Mouse (Mus musculus) midbrain, embryonic 13.5 days (tissue): ENCODE data around the gene Pik3ap1. TPM values are rescaled to one million over a fixed set of nuclear protein-coding genes. Genes with fewer than 3 reads are reported as not detected.

Source experiments
- ATAC-seq: fragments of 200-750 bp; cut with Nextera tagmentation; 2 replicates; pipeline ENCODE4 v1.8.0; 2017; ENCODE audit warnings: mild to moderate bottlenecking, moderate TSS enrichment, moderate library complexity
- H3K27ac ChIP-seq: fragments of 300-500 bp; sonication (generic); 2 replicates; pipeline ENCODE4 v1.5.1; 2015; ENCODE audit warnings: inconsistent platforms, mild to moderate bottlenecking, moderate library complexity
- H3K27me3 ChIP-seq: fragments of 300-500 bp; sonication (generic); 2 replicates; pipeline ENCODE4 v1.6.1; 2015; ENCODE audit warnings: mild to moderate bottlenecking, inconsistent platforms
- H3K36me3 ChIP-seq: fragments of 300-500 bp; sonication (generic); 2 replicates; pipeline ENCODE4 v1.6.1; 2015; ENCODE audit warnings: mild to moderate bottlenecking, inconsistent platforms
- H3K4me1 ChIP-seq: fragments of 300-500 bp; sonication (generic); replicated peaks from 2 replicates; pipeline ENCODE4 v1.6.1; 2015; ENCODE audit warnings: inconsistent platforms
- H3K4me2 ChIP-seq: fragments of 300-500 bp; sonication (generic); replicated peaks from 2 replicates; pipeline ENCODE4 v1.6.1; 2015; ENCODE audit warnings: moderate library complexity, mild to moderate bottlenecking, inconsistent platforms
- H3K4me3 ChIP-seq: fragments of 300-500 bp; sonication (generic); replicated peaks from 2 replicates; pipeline ENCODE4 v1.5.1; 2015; ENCODE audit warnings: mild to moderate bottlenecking, inconsistent platforms
- H3K9ac ChIP-seq: fragments of 300-500 bp; sonication (generic); replicated peaks from 2 replicates; pipeline ENCODE4 v1.6.1; 2015; ENCODE audit warnings: mild to moderate bottlenecking, inconsistent platforms
- H3K9me3 ChIP-seq: fragments of 300-500 bp; sonication (generic); 2 replicates; pipeline ENCODE4 v1.6.1; 2016; ENCODE audit warnings: mild to moderate bottlenecking, inconsistent platforms
- WGBS: fragments of 180-500 bp; shearing (Covaris S2); methylation state at CpG from one replicate; pipeline ENCODE4 v1.1.7; 2015; 5-methylcytosine and 5-hydroxymethylcytosine counted together
- polyA plus RNA-seq: library from polyadenylated mRNA; unstranded; fragments of >200 nt; fragmentation: Nextera tagmentation; extraction: Ambion mirVana; gene quantifications from 2 replicates; pipeline ENCODE4 v1.2.1, GENCODE M21; 2015

Pik3ap1 gene
- polyA plus RNA-seq, 1 experiment from 2014 or later: 1.4 TPM

DNA sequence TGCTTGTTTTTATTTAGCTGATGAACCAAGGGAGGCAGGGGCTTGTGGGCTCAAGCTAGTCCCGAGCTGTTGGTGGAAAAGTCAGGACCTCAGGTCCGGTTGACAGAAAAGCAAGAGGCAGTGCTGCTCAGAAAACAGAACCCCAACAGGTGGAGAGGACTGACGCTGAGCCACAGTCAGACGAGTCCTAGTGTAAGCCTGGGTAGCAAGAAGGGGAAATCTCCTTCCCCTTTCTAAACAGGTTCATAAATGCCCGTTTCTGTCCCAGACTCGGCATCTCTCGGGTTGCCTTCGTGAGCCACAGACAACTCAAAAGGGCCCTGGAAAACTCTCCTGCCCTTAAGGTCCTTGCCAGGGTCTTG is 40.3 kb downstream of the Pik3ap1 start:
- Histone ChIP-seq H3K36me3 (no peaks in the 10 kb centered on the region), H3K9me3 (no peaks in the 10 kb centered on the region), H3K9ac (no peak overlapping the region), H3K27me3 (no peaks in the 10 kb centered on the region), H3K4me3 (no peak overlapping the region), H3K4me2 (no peak overlapping the region), H3K27ac (no peak overlapping the region), H3K4me1 (0 out of 2 replicates have a peak, but pooled peaks cover 3% of the 10 kb centered on the region)
- WGBS: 87% methylated on average over 8 of the region's 8 CpGs
- no peak for ATAC-seq

- H3K4me1 ChIP-seq: 0 out of 2 replicates have a peak, but pooled peaks cover 3% of the 10 kb centered on the region
- no peak overlapping the region for H3K4me2 ChIP-seq
- WGBS: 82% methylated on average over 6 of the region's 6 CpGs
- no peaks in the 10 kb centered on the region for H3K27me3 ChIP-seq
- H3K9me3 ChIP-seq: no peaks in the 10 kb centered on the region
- H3K36me3 ChIP-seq: no peaks in the 10 kb centered on the region
- ATAC-seq: no peak
- H3K27ac ChIP-seq: no peak overlapping the region
- H3K9ac ChIP-seq: no peak overlapping the region
- H3K4me3 ChIP-seq: no peak overlapping the region
Observed at GRCm38 (mm10) chr19:41342592-41343090, 42.3 kb downstream of the Pik3ap1 start.

GRCm38 (mm10) chr19:41341677-41342076 is 43.2 kb downstream of the Pik3ap1 start:
- no peaks in the 10 kb centered on the region for H3K36me3 ChIP-seq
- 0 out of 2 replicates have a peak, but pooled peaks cover 3% of the 10 kb centered on the region for H3K4me1 ChIP-seq
- ATAC-seq: no peak
- H3K27me3 ChIP-seq: no peaks in the 10 kb centered on the region
- H3K9me3 ChIP-seq: no peaks in the 10 kb centered on the region
- H3K4me2 ChIP-seq: no peak overlapping the region
- 77% methylated on average over 5 of the region's 5 CpGs for WGBS
- no peak overlapping the region for H3K4me3 ChIP-seq
- no peak overlapping the region for H3K27ac ChIP-seq
- H3K9ac ChIP-seq: no peak overlapping the region

DNA sequence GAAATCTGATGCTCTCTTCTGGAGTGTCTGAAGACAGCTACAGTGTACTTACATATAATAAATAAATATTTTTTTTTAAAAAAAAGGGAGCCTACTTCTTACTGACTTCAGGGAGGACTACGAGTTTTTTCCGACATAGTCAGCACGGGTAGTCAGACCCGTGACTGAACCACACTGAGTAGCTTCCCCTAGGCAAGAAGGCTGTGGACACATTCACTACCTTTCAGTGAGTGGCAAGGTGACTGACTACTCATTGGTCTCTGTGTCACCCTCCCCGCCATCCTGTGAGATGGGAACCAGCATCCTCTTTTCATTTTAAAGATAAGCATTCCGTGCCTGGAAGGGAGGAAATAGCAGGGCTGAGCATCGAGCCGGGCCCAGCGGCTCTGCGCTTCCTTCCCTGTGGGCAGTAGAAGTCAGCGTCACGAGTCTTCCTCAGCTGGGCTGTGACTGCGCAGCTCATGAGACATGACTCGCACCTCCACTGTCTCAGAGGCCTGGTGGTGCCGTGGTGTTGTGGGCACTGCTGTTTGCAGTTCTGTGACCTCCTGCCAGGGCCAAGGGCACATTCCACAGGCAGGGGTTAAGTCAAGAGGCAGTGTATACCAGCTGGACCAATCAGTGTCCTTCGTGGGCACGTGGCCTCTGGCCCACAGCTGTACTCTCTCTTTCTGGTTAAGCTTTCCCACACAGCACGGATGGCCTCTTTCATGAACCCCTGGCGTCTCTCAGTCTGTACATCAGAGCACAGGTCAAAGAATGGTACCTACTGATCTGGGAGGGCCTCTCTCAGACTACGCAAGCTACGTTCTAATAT is 45.7 kb downstream of the Pik3ap1 start:
- Histone ChIP-seq H3K9me3 (no peaks in the 10 kb centered on the region), H3K27ac (no peak overlapping the region)
- WGBS: 79% methylated on average over 21 of the region's 21 CpGs

DNA sequence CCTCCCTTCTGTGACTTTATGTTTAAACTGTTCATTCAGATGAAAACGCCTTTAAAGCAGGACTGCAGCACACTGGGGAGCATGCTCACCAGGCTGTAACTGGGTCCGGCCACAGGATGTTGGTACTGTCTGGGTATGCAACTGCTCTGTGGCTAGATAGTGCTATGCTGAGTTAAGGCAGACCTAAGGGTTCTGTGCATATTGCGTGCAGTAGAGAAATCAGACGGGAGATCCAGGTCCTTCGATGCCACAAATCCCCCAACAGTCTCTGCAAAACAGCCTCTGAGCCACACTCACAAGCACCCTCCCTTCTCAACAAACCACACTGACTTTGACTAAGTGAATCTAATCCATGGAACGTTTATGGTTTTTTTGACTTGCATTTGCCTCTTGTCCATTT is 46.5 kb downstream of the Pik3ap1 start:
- no peaks in the 10 kb centered on the region for H3K4me1 ChIP-seq
- 89% methylated on average over 6 of the region's 6 CpGs for WGBS
- H3K27me3 ChIP-seq: no peaks in the 10 kb centered on the region
- ATAC-seq: no peak
- H3K27ac ChIP-seq: no peak overlapping the region
- no peaks in the 10 kb centered on the region for H3K36me3 ChIP-seq
- no peak overlapping the region for H3K4me3 ChIP-seq
- H3K9ac ChIP-seq: no peak overlapping the region
- no peak overlapping the region for H3K4me2 ChIP-seq
- no peaks in the 10 kb centered on the region for H3K9me3 ChIP-seq

More for the DNA sequence above, 45.7 kb downstream of the Pik3ap1 start:
- H3K36me3 ChIP-seq: no peaks in the 10 kb centered on the region
- H3K27me3 ChIP-seq: no peaks in the 10 kb centered on the region
- no peaks in the 10 kb centered on the region for H3K4me1 ChIP-seq
- no peak overlapping the region for H3K4me2 ChIP-seq
- H3K4me3 ChIP-seq: no peak overlapping the region
- ATAC-seq: no peak
- H3K9ac ChIP-seq: no peak overlapping the region

GRCm38 (mm10) chr19:41335721-41336120 is 49.2 kb downstream of the Pik3ap1 start:
- WGBS: 93% methylated on average over 3 of the region's 3 CpGs

GRCm38 (mm10) chr19:41332986-41333385 is 51.9 kb downstream of the Pik3ap1 start:
- WGBS: 81% methylated on average over 8 of the region's 8 CpGs
- H3K27me3 ChIP-seq: no peaks in the 10 kb centered on the region
- H3K9me3 ChIP-seq: no peaks in the 10 kb centered on the region
- ATAC-seq: no peak
- 0 out of 2 replicates have a peak, but pooled peaks cover 2% of the 10 kb centered on the region for H3K4me1 ChIP-seq
- no peak overlapping the region for H3K4me2 ChIP-seq
- no peak overlapping the region for H3K4me3 ChIP-seq
- no peak overlapping the region for H3K9ac ChIP-seq
- H3K27ac ChIP-seq: no peak overlapping the region
- no peaks in the 10 kb centered on the region for H3K36me3 ChIP-seq

More at GRCm38 (mm10) chr19:41335721-41336120, 49.2 kb downstream of the Pik3ap1 start:
- Histone ChIP-seq H3K4me1 (no peaks in the 10 kb centered on the region), H3K27ac (no peak overlapping the region), H3K4me3 (no peak overlapping the region), H3K4me2 (no peak overlapping the region), H3K9me3 (no peaks in the 10 kb centered on the region), H3K27me3 (no peaks in the 10 kb centered on the region), H3K36me3 (no peaks in the 10 kb centered on the region), H3K9ac (no peak overlapping the region)
- ATAC-seq: no peak

DNA sequence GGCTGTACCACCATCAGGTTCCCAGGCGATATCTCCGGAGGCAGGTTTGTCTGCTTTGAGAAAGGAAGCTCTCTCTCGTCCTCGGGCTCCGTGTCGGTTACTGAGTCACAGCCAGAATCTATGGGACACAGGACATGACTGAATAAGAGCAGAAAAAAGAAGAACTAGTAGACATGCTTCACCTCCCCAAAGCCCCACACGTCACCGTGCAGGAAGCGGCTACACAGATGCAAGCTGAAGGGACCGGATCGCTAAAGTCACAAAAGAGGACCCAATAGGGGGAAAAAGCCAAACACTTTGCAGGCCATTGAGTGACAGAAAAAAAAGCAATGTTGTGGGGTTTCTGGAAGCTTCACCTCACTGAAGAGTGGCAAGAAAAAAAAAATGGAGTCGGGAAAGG is 52.7 kb downstream of the Pik3ap1 start:
- Histone ChIP-seq H3K4me1 (0 out of 2 replicates have a peak, but pooled peaks cover 2% of the 10 kb centered on the region), H3K27me3 (no peaks in the 10 kb centered on the region), H3K4me2 (no peak overlapping the region), H3K27ac (no peak overlapping the region), H3K4me3 (no peak overlapping the region), H3K9me3 (no peaks in the 10 kb centered on the region), H3K9ac (no peak overlapping the region), H3K36me3 (no peaks in the 10 kb centered on the region)
- WGBS: 91% methylated on average over 12 of the region's 12 CpGs
- no peak for ATAC-seq

GRCm38 (mm10) chr19:41330401-41330800 is 54.5 kb downstream of the Pik3ap1 start:
- no peak overlapping the region for H3K9ac ChIP-seq
- H3K4me1 ChIP-seq: 0 out of 2 replicates have a peak, but pooled peaks cover 2% of the 10 kb centered on the region
- H3K9me3 ChIP-seq: no peaks in the 10 kb centered on the region
- H3K36me3 ChIP-seq: no peaks in the 10 kb centered on the region
- H3K4me2 ChIP-seq: no peak overlapping the region
- H3K27me3 ChIP-seq: no peaks in the 10 kb centered on the region
- H3K4me3 ChIP-seq: no peak overlapping the region
- 53% methylated on average over 7 of the region's 7 CpGs for WGBS
- no peak for ATAC-seq
- no peak overlapping the region for H3K27ac ChIP-seq

GRCm38 (mm10) chr19:41329961-41330360 is 54.9 kb downstream of the Pik3ap1 start:
- no peak for ATAC-seq
- Histone ChIP-seq H3K36me3 (no peaks in the 10 kb centered on the region), H3K4me2 (no peak overlapping the region), H3K27me3 (no peaks in the 10 kb centered on the region), H3K27ac (no peak overlapping the region), H3K9me3 (no peaks in the 10 kb centered on the region), H3K9ac (no peak overlapping the region), H3K4me3 (no peak overlapping the region), H3K4me1 (0 out of 2 replicates have a peak, but pooled peaks cover 2% of the 10 kb centered on the region)
- WGBS: 94% methylated on average over 7 of the region's 7 CpGs

DNA sequence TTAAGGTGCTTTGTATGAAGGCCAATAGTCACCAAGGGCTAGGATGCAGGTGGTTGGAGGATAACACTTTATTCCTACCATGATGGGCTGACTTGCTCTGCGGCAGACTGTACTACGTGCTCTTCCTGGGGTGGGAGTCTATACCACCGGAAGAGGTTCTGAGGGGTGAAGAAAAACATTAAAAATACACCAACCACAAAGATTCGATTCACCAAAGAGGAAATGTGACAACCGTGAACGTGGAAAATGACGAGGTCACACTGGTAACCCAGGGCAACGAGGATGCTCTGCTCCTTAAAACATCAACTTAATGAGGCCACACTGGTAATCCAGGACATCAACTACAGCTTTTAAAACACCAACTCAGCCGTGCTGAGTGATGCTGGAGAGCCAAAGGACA is 56.2 kb downstream of the Pik3ap1 start:
- Histone ChIP-seq H3K4me3 (no peak overlapping the region), H3K27me3 (no peaks in the 10 kb centered on the region), H3K4me1 (0 out of 2 replicates have a peak, but pooled peaks cover 2% of the 10 kb centered on the region), H3K4me2 (no peak overlapping the region), H3K9ac (no peak overlapping the region), H3K9me3 (no peaks in the 10 kb centered on the region), H3K27ac (no peak overlapping the region), H3K36me3 (no peaks in the 10 kb centered on the region)
- no peak for ATAC-seq
- 74% methylated on average over 9 of the region's 9 CpGs for WGBS

DNA sequence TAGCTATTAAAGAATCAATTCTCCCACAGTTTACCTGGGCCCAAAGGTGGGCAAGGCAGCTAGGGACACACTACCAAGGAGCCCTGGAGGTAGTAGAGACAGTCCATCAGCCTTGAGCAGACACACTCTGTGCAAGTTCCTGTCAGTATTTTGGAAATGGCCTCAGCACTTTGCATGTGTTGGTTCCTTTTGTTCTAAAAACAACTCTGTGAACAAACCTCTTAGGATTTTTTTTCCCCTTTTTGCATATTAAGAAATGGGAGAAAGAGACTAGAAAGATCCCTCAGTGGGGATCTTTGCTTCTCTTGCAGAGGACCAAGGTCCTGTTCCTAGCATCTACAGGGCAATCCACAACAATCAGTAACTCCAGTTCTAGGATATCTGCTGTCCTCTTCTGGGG is 61.1 kb downstream of the Pik3ap1 start:
- no peaks in the 10 kb centered on the region for H3K9me3 ChIP-seq
- no peaks in the 10 kb centered on the region for H3K27me3 ChIP-seq
- no peak overlapping the region for H3K4me2 ChIP-seq
- no peak overlapping the region for H3K4me3 ChIP-seq
- ATAC-seq: no peak
- no peaks in the 10 kb centered on the region for H3K4me1 ChIP-seq
- no peak overlapping the region for H3K27ac ChIP-seq
- H3K36me3 ChIP-seq: no peaks in the 10 kb centered on the region
- no peak overlapping the region for H3K9ac ChIP-seq
